ENCODE assay signal across 9 mouse cellular contexts in genomic region chr2:73313117-73313501, GRCm38 (mm10). TPM values are rescaled to one million over a fixed set of nuclear protein-coding genes. Genes with fewer than 3 reads are reported as not detected.
A peak's percentile ranks its signal among the peaks of the same experiment; 100 is the strongest.
DNase-seq lines count a peak whose midpoint lies in the region; ATAC-seq and TF ChIP-seq lines count a peak whose summit lies in the region.
"Had no signal": no experiment of that assay in that cellular context is flagged by ENCODE, and none has a peak within 500 bp of the region (broad histone marks: within the 10 kb centered on the region; RNA-seq: fewer than 3 reads in every experiment).

No protein-coding gene starts in this region.

- H3K9me3 ChIP-seq in heart, embryonic 15.5 days (replicated peaks) = no peaks in the 10 kb centered on the region

- 0 out of 2 replicates have a peak, but pooled peaks have one; percentile 45 for TF ChIP-seq POLR2A in embryonic fibroblast, embryonic 13.5 days (IDR thresholded peaks at IDR 0.05; ENCODE audit: low read depth, low read length)
- no peak for TF ChIP-seq POLR2A in olfactory bulb, adult 2 months (IDR thresholded peaks at IDR 0.05; ENCODE audit: insufficient read depth, low read depth, low read length)

- peaks cover 18% of the 10 kb centered on the region for H3K36me3 ChIP-seq in heart, embryonic 15.5 days

- DNase-seq in CD8-positive naive resting alpha-beta T cell, adult 2 months (ENCODE audit: low read depth in 2 of 2, low spot score in 2 of 2) = peak; percentile 5 to 14
- peak; percentile 6 to 12 for DNase-seq in adrenal gland, postnatal 4 days (ENCODE audit: low spot score in 2 of 2)
- DNase-seq in kidney, postnatal 14 days = peak; percentile 51
- DNase-seq in lung, adult 18-20 months = peak; percentile 31 to 46
- peak; percentile 27 for DNase-seq in thymus, postnatal 25 days

- peak; percentile 44; the same call in 1 of the 2 replicates for ATAC-seq in heart, embryonic 15.5 days (replicated peaks; ENCODE audit: insufficient number of reproducible peaks, insufficient read depth, low FRiP score, low read depth)

- no peak for TF ChIP-seq CTCF in embryonic fibroblast, embryonic 13.5 days (IDR thresholded peaks at IDR 0.05; ENCODE audit: borderline replicate concordance, insufficient read depth, low read length)
- no peak for TF ChIP-seq CTCF in olfactory bulb, adult 2 months (IDR thresholded peaks at IDR 0.05; ENCODE audit: insufficient read depth, low read depth, low read length)

- peak overlapping the region; percentile 30 for H3K27ac ChIP-seq in embryonic fibroblast, embryonic 13.5 days (ENCODE audit: insufficient read depth, low read length)
- H3K27ac ChIP-seq in heart, embryonic 15.5 days = peak overlapping the region; percentile 87
- peak overlapping the region; percentile 73; the same call in 1 of the 2 replicates for H3K27ac ChIP-seq in olfactory bulb, adult 2 months (ENCODE audit: insufficient read depth, low read depth, low read length)

- H3K4me1 ChIP-seq in embryonic fibroblast, embryonic 13.5 days (ENCODE audit: control insufficient read depth, insufficient read depth, low read length) = no peaks in the 10 kb centered on the region
- peaks cover 15% of the 10 kb centered on the region for H3K4me1 ChIP-seq in heart, embryonic 15.5 days (replicated peaks)
- peaks cover 3% of the 10 kb centered on the region for H3K4me1 ChIP-seq in olfactory bulb, adult 2 months (ENCODE audit: control insufficient read depth, insufficient read depth, low read length)

- H3K9ac ChIP-seq in heart, embryonic 15.5 days = peak overlapping the region; percentile 62

- WGBS in heart, embryonic 15.5 days = 18% methylated on average over 14 of the region's 14 CpGs
- WGBS in olfactory bulb, adult 2 months = 25% methylated on average over 14 of the region's 14 CpGs

- H3K4me2 ChIP-seq in heart, embryonic 15.5 days = peak overlapping the region; percentile 75

- H3K4me3 ChIP-seq in embryonic fibroblast, embryonic 13.5 days (ENCODE audit: insufficient read depth, low read length) = peak overlapping the region; percentile 89
- peak overlapping the region; percentile 62 for H3K4me3 ChIP-seq in heart, embryonic 15.5 days
- H3K4me3 ChIP-seq in olfactory bulb, adult 2 months (ENCODE audit: insufficient read depth, low read depth, low read length) = peak overlapping the region; percentile 53

- H3K27me3 ChIP-seq in heart, embryonic 15.5 days = no peaks in the 10 kb centered on the region

RNA-seq across cellular contexts. Expression of gene Cir1, which starts 0.6 kb away (rescaled TPM):
- total RNA-seq in adrenal gland, postnatal 4 days (2021) = 10 to 100 TPM; 25.3 to 28.8 TPM
- polyA plus RNA-seq in embryonic fibroblast, embryonic 13.5 days (2011; ENCODE audit: insufficient read length, low read depth, missing spikeins) = 13.0 and 16.3 TPM in 2 replicates
- 15.0 and 16.7 TPM in 2 replicates for polyA plus RNA-seq in heart, embryonic 15.5 days (2015; fragmentation: Nextera tagmentation; extraction: Ambion mirVana)
- not detected in 2 replicates for polyA plus RNA-seq in olfactory bulb, adult 2 months (2012; ENCODE audit: insufficient read depth, insufficient read length, low replicate concordance, missing spikeins)

RNA-seq across cellular contexts. Expression of gene Scrn3, which starts 0.7 kb away (rescaled TPM):
- total RNA-seq in adrenal gland, postnatal 4 days (2021) = 10 to 100 TPM; 15.1 to 22.8 TPM
- polyA plus RNA-seq in embryonic fibroblast, embryonic 13.5 days (2011; ENCODE audit: insufficient read length, low read depth, missing spikeins) = 23.6 and 27.3 TPM in 2 replicates
- 13.2 and 13.4 TPM in 2 replicates for polyA plus RNA-seq in heart, embryonic 15.5 days (2015; fragmentation: Nextera tagmentation; extraction: Ambion mirVana)
- polyA plus RNA-seq in olfactory bulb, adult 2 months (2012; ENCODE audit: insufficient read depth, insufficient read length, low replicate concordance, missing spikeins) = not detected in 2 replicates

RNA-seq across cellular contexts. Expression of gene Sp9, which starts 41.4 kb away (rescaled TPM):
- total RNA-seq in adrenal gland, postnatal 4 days (2021) = under 1 TPM in 1 of 2 experiments, not detected in 1; 0.20 TPM
- polyA plus RNA-seq in embryonic fibroblast, embryonic 13.5 days (2011; ENCODE audit: insufficient read length, low read depth, missing spikeins) = 0.46 and 0.50 TPM in 2 replicates
- not detected in 2 replicates for polyA plus RNA-seq in heart, embryonic 15.5 days (2015; fragmentation: Nextera tagmentation; extraction: Ambion mirVana)
- polyA plus RNA-seq in olfactory bulb, adult 2 months (2012; ENCODE audit: insufficient read depth, insufficient read length, low replicate concordance, missing spikeins) = not detected in 2 replicates
- polyA plus RNA-seq: gonadal fat pad, adult 2 months had no signal

Comparison
In these comparisons a context has a peak if more than half of its experiments do, and no peak if none do; other contexts are left out.
1. Peak in every context shown above with its lines: DNase-seq, ATAC-seq, H3K4me3 ChIP-seq and H3K27ac ChIP-seq.
2. H3K27ac ChIP-seq: peak in every context shown above with its lines; median percentile 87 in heart, embryonic 15.5 days; 73 in olfactory bulb, adult 2 months; 30 in embryonic fibroblast, embryonic 13.5 days.
3. RNA of gene Scrn3, which starts 0.7 kb away (polyA plus RNA-seq): 23.6 to 27.3 TPM in embryonic fibroblast, embryonic 13.5 days and 13.2 to 13.4 TPM in heart, embryonic 15.5 days; not detected in olfactory bulb, adult 2 months; every median in the first group is over 10 times any median in the second.